Mouse (Mus musculus): Measurements from ENCODE around the gene Hif1an. TPM values are rescaled to one million over a fixed set of nuclear protein-coding genes. Genes with fewer than 3 reads are reported as not detected.
A peak's percentile ranks its signal among the peaks of the same experiment; 100 is the strongest.

Gene Hif1an
- polyA plus RNA-seq (2012; rRNA removed) = 6.8 and 11.5 TPM in 2 replicates

DNA sequence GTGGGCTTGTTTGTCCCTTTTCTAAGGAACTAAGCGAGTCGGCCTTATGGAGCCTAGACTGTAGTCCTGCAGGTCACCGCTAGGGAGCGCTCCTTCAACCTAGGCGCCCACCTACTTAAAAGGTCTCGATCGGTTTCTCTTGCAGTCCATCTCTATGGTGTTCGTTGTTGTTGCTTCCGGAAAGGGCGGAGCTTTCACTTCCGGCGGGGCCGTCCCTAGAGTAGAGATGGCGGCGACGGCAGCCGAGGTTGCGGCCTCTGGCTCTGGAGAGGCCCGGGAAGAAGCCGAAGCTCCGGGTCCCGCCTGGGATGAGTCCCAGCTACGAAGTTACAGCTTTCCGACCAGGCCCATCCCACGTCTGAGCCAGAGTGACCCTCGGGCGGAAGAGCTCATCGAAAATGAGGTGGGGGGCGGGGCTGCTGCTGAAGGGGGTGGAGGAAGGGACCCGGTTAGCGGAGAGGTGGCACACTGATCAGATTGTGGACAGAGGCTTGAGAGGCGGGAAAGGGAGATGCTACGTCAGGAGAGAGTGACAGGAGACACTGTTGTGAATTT is at the start of gene Hif1an:
Hif1an (plus strand) TSS at position 199 of the 555 bp plus-strand sequence.
- TF ChIP-seq POLR2A (IDR thresholded peaks at IDR 0.05; ENCODE audit: low read depth, low read length) (peak; percentile 89), CTCF (IDR thresholded peaks at IDR 0.05; ENCODE audit: extremely low read depth, insufficient read length, insufficient replicate concordance, low read depth, low read length) (peak; percentile 92)
- Histone ChIP-seq H3K27ac (ENCODE audit: insufficient read depth, low read depth, low read length) (0 out of 2 replicates have a peak within 1 kb of the TSS, but pooled peaks have one; percentile 42), H3K36me3 (ENCODE audit: control insufficient read depth, insufficient read depth, low read length) (peaks cover 23% of the 10 kb centered on the region), H3K4me1 (ENCODE audit: control insufficient read depth, insufficient read depth, insufficient read length, low read length) (peaks cover 4% of the 10 kb centered on the region; the same call in 1 of the 2 replicates), H3K4me3 (ENCODE audit: low read depth, low read length) (peak within 1 kb of the TSS; percentile 97), H3K27me3 (ENCODE audit: control insufficient read depth, insufficient read depth, low read length) (no peaks in the 10 kb centered on the region)
- WGBS = under 1% methylated on average over 33 of the region's 33 CpGs

DNA sequence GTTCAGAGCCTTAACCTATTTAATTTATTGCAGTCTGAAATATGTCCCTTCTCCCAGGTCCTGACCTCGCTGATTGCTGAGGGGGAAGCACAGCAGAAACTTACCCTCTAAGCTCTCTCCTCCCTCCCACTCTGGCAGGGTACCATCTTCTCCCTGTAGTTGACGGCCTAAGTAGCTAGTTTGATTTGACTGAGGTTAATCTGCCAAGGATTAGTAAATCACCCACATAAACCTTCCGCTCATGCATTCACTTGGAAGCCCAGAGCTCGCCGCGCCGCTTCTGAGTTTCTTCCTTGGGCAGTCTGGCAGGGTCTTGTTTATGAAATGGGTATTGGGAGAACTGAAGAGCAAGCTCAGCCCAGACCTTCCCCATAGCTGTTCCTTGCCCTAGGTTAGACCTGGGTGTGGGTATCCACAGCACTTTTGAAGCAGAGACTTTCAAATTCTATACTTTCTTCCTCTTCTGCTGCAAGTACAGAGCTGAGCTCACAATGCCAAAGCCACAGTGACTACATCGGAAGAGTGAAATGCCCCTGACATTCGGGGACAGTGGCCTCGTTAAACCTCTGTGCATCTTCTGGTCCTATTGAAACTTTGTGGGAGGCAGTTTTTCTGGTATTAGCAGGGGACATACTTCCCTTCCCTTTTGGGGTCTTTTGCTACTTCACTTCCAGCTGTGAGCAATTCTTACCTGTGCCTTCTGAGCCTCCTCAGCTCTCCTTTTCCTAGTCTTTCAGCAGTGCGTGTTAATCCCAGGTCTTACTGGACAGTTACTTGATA is 49.4 kb upstream of the Hif1an start:
- Histone ChIP-seq H3K27me3 (ENCODE audit: control insufficient read depth, insufficient read depth, low read length) (peaks cover 35% of the 10 kb centered on the region), H3K4me1 (ENCODE audit: control insufficient read depth, insufficient read depth, insufficient read length, low read length) (peaks cover 7% of the 10 kb centered on the region; the same call in 1 of the 2 replicates), H3K4me3 (ENCODE audit: low read depth, low read length) (no peak overlapping the region), H3K27ac (ENCODE audit: insufficient read depth, low read depth, low read length) (no peak overlapping the region), H3K36me3 (ENCODE audit: control insufficient read depth, insufficient read depth, low read length) (no peaks in the 10 kb centered on the region)
- TF ChIP-seq POLR2A (IDR thresholded peaks at IDR 0.05; ENCODE audit: low read depth, low read length) (no peak), CTCF (IDR thresholded peaks at IDR 0.05; ENCODE audit: extremely low read depth, insufficient read length, insufficient replicate concordance, low read depth, low read length) (no peak)
- WGBS = 32% methylated on average over 11 of the region's 11 CpGs

DNA sequence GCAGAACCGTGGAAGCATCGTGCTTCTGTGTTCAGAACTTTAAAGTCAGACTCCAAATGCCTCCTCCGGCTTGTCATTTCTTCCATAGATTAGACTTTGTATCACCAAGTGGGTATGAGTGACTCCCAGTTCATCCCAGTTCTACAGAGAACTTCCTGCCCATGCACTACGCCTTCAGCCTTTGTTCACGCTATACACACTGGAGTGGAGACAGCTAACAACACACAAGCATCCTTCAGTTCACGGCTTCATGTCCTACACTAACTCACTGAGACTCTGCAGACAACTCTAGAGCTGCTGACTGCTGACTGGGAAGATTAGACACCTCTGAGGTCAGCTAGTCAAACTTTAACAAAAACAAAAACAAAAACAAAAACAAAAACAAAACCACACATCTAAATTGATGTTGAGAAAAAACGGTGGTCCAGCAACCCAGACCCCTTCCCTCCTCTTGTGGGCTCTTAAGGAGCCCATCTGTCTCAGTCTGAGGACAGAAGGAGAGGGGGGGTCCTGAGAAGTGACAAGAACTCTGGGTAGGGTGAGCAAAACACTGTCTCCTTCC is 48.6 kb upstream of the Hif1an start:
- H3K27me3 ChIP-seq (ENCODE audit: control insufficient read depth, insufficient read depth, low read length) = peaks cover 35% of the 10 kb centered on the region
- H3K4me1 ChIP-seq (ENCODE audit: control insufficient read depth, insufficient read depth, insufficient read length, low read length) = peaks cover 7% of the 10 kb centered on the region; the same call in 1 of the 2 replicates
- H3K27ac ChIP-seq (ENCODE audit: insufficient read depth, low read depth, low read length) = no peak overlapping the region
- TF ChIP-seq POLR2A (IDR thresholded peaks at IDR 0.05; ENCODE audit: low read depth, low read length) = no peak
- TF ChIP-seq CTCF (IDR thresholded peaks at IDR 0.05; ENCODE audit: extremely low read depth, insufficient read length, insufficient replicate concordance, low read depth, low read length) = no peak
- no peaks in the 10 kb centered on the region for H3K36me3 ChIP-seq (ENCODE audit: control insufficient read depth, insufficient read depth, low read length)
- no peak overlapping the region for H3K4me3 ChIP-seq (ENCODE audit: low read depth, low read length)
- 31% methylated on average over 7 of the region's 7 CpGs for whole genome bisulfite sequencing

- Histone ChIP-seq H3K27me3 (ENCODE audit: control insufficient read depth, insufficient read depth, low read length) (peaks cover 32% of the 10 kb centered on the region), H3K4me3 (ENCODE audit: low read depth, low read length) (no peak overlapping the region), H3K27ac (ENCODE audit: insufficient read depth, low read depth, low read length) (no peak overlapping the region), H3K4me1 (ENCODE audit: control insufficient read depth, insufficient read depth, insufficient read length, low read length) (peaks cover 9% of the 10 kb centered on the region; the same call in 1 of the 2 replicates), H3K36me3 (ENCODE audit: control insufficient read depth, insufficient read depth, low read length) (no peaks in the 10 kb centered on the region)
- WGBS = 44% methylated on average over 14 of the region's 14 CpGs
- no peak for TF ChIP-seq POLR2A (IDR thresholded peaks at IDR 0.05; ENCODE audit: low read depth, low read length)
- no peak for TF ChIP-seq CTCF (IDR thresholded peaks at IDR 0.05; ENCODE audit: extremely low read depth, insufficient read length, insufficient replicate concordance, low read depth, low read length)
Measured at GRCm38 (mm10) chr19:44514521-44515451, 47.9 kb upstream of the Hif1an start.

DNA sequence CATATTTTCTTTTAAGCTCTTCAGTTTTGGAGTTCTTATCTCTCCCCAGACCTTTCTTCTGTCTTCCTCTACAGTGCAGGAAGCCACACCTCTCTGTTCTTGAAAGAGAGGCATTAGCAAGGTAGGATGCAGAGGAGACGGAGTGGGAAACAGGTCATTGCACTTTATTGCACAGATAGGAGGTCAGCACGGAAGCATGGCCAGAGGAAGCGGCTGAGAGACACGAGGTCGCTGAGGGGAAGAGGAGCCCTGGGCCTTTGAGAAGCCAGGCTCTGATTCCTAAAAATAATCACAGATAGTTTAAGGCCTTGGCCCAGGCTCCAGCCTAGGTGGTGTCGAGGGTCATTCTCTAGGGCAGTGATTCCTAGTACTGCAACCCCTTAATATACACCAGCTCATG is 46.9 kb upstream of the Hif1an start:
- TF ChIP-seq CTCF (IDR thresholded peaks at IDR 0.05; ENCODE audit: extremely low read depth, insufficient read length, insufficient replicate concordance, low read depth, low read length) (no peak), POLR2A (IDR thresholded peaks at IDR 0.05; ENCODE audit: low read depth, low read length) (no peak)
- Histone ChIP-seq H3K36me3 (ENCODE audit: control insufficient read depth, insufficient read depth, low read length) (no peaks in the 10 kb centered on the region), H3K4me3 (ENCODE audit: low read depth, low read length) (no peak overlapping the region), H3K27me3 (ENCODE audit: control insufficient read depth, insufficient read depth, low read length) (peaks cover 22% of the 10 kb centered on the region), H3K27ac (ENCODE audit: insufficient read depth, low read depth, low read length) (no peak overlapping the region), H3K4me1 (ENCODE audit: control insufficient read depth, insufficient read depth, insufficient read length, low read length) (peaks cover 9% of the 10 kb centered on the region; the same call in 1 of the 2 replicates)
- WGBS = 63% methylated on average over 6 of the region's 6 CpGs

GRCm38 (mm10) chr19:44517996-44518768 is 44.5 kb upstream of the Hif1an start:
- H3K27ac ChIP-seq (ENCODE audit: insufficient read depth, low read depth, low read length) = no peak overlapping the region
- peaks cover 2% of the 10 kb centered on the region; the same call in 1 of the 2 replicates for H3K4me1 ChIP-seq (ENCODE audit: control insufficient read depth, insufficient read depth, insufficient read length, low read length)
- TF ChIP-seq CTCF (IDR thresholded peaks at IDR 0.05; ENCODE audit: extremely low read depth, insufficient read length, insufficient replicate concordance, low read depth, low read length) (no peak), POLR2A (IDR thresholded peaks at IDR 0.05; ENCODE audit: low read depth, low read length) (no peak)
- H3K4me3 ChIP-seq (ENCODE audit: low read depth, low read length) = no peak overlapping the region
- no peaks in the 10 kb centered on the region; the same call in 1 of the 2 replicates for H3K27me3 ChIP-seq (ENCODE audit: control insufficient read depth, insufficient read depth, low read length)
- WGBS = 63% methylated on average over 12 of the region's 12 CpGs
- H3K36me3 ChIP-seq (ENCODE audit: control insufficient read depth, insufficient read depth, low read length) = no peaks in the 10 kb centered on the region
